Mouse (Mus musculus) bone marrow macrophage, adult 2 months (primary cell): ENCODE measurements at regions not wholly inside any gene's neighbourhood (a gene's known extent, or its start where the extent isn't known, plus 50 kb on each side); places are given as distances from the start of the nearest gene placed in this dataset.

ENCODE experiments used
- CTCF ChIP-seq: IDR thresholded peaks from 2 replicates; pipeline ENCODE4 v1.5.1; 2012; ENCODE audit warnings: low read depth, mild to moderate bottlenecking, low read length, moderate library complexity
- POLR2A ChIP-seq: IDR thresholded peaks from 2 replicates; pipeline ENCODE4 v1.6.1; 2012; ENCODE audit warnings: mild to moderate bottlenecking, low read depth, low read length, borderline replicate concordance

GRCm38 (mm10) chr13:71350787-71351186 lies 509.2 kb upstream of the Adamts16 start:
- TF ChIP-seq CTCF (no peak), POLR2A (no peak)
